Mouse (Mus musculus) forebrain, embryonic 14.5 days (tissue): ENCODE data around the gene Snapin. TPM values are rescaled to one million over a fixed set of nuclear protein-coding genes. Genes with fewer than 3 reads are reported as not detected.
A peak's percentile ranks its signal among the peaks of the same experiment; 100 is the strongest.

Experiments
- ATAC-seq: fragments of 200-750 bp; cut with Nextera tagmentation; 2 replicates; pipeline ENCODE4 v1.8.0; 2017; ENCODE audit warnings: mild to moderate bottlenecking, moderate library complexity
- DNase-seq: peaks from one replicate; pipeline ENCODE4 v3.0.0-alpha.2; 2015; ENCODE audit warnings: low spot score
- H3K27ac ChIP-seq: fragments of 300-500 bp; sonication (generic); 2 replicates; pipeline ENCODE4 v1.5.1; 2014; ENCODE audit warnings: low read depth, mild to moderate bottlenecking, control low read depth, low read length, moderate library complexity
- H3K27me3 ChIP-seq: fragments of 300-500 bp; sonication (generic); replicated peaks from 2 replicates; pipeline ENCODE4 v1.6.1; 2014; ENCODE audit warnings: low read length, control low read depth, mixed read lengths; ENCODE audit not compliant: control insufficient read depth, insufficient read depth
- H3K36me3 ChIP-seq: fragments of 300-500 bp; sonication (generic); 2 replicates; pipeline ENCODE4 v1.6.1; 2014; ENCODE audit warnings: low read length, control low read depth; ENCODE audit not compliant: control insufficient read depth, insufficient read depth
- H3K4me1 ChIP-seq: fragments of 300-500 bp; sonication (generic); 2 replicates; pipeline ENCODE4 v1.6.1; 2014; ENCODE audit warnings: antibody characterized with exemption, low read length, control low read depth; ENCODE audit not compliant: control insufficient read depth, insufficient read depth
- H3K4me2 ChIP-seq: fragments of 300-500 bp; sonication (generic); 2 replicates; pipeline ENCODE4 v1.6.1; 2014; ENCODE audit warnings: mild to moderate bottlenecking, control low read depth, low read length
- H3K4me3 ChIP-seq: fragments of 300-500 bp; sonication (generic); 2 replicates; pipeline ENCODE4 v1.5.1; 2014; ENCODE audit warnings: low read depth, low read length, control low read depth
- H3K9ac ChIP-seq: fragments of 300-500 bp; sonication (generic); 2 replicates; pipeline ENCODE4 v1.6.1; 2014; ENCODE audit warnings: mild to moderate bottlenecking, low read length, control low read depth, moderate library complexity
- H3K9me3 ChIP-seq: fragments of 300-500 bp; sonication (generic); replicated peaks from 2 replicates; pipeline ENCODE4 v1.6.1; 2016; ENCODE audit warnings: low read length, control low read depth, mixed read lengths; ENCODE audit not compliant: control insufficient read depth
- WGBS: fragments of 180-500 bp; shearing (Covaris S2); extraction: QIAGEN DNeasy Blood & Tissue Kit; methylation state at CpG from one replicate; pipeline ENCODE4 v1.1.7; 2014; 5-methylcytosine and 5-hydroxymethylcytosine counted together
- polyA plus RNA-seq: library from polyadenylated mRNA; unstranded; fragments of >200 nt; fragmentation: Nextera tagmentation; extraction: Ambion mirVana; gene quantifications from 2 replicates; pipeline ENCODE4 v1.2.1, GENCODE M21; 2014

Gene Snapin
- polyA plus RNA-seq, 1 experiment from 2014 or later = 77.3 TPM

DNA sequence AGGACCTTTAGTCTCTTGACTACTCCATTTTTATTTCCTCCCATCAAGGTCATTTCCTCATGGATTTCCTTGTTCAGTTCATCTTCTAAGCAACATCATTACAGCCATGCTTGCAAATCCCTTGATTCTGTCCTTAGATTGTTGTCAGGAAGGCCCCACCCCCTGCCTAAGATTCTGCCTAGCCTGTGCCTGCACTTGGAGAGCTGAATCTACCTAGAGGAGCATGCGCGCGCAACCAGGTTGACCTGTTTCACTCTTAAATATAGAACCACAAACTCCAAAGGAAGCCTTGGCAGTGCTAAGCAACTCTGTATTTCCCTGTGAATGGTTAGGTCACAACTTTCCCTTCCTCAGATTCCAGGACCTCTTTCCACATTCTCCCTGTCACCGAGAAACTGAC is 26.9 kb upstream of the Snapin start:
- no peak overlapping the region for H3K27ac ChIP-seq
- H3K9ac ChIP-seq = no peak overlapping the region
- H3K27me3 ChIP-seq = peaks cover 9% of the 10 kb centered on the region; the same call in 1 of the 2 replicates
- peaks cover 4% of the 10 kb centered on the region; the same call in 1 of the 2 replicates for H3K4me1 ChIP-seq
- H3K9me3 ChIP-seq = no peaks in the 10 kb centered on the region
- no peak for DNase-seq
- no peak overlapping the region for H3K4me3 ChIP-seq
- 85% methylated on average over 4 of the region's 4 CpGs for WGBS
- H3K4me2 ChIP-seq = no peak overlapping the region
- no peaks in the 10 kb centered on the region for H3K36me3 ChIP-seq
- no peak for ATAC-seq

DNA sequence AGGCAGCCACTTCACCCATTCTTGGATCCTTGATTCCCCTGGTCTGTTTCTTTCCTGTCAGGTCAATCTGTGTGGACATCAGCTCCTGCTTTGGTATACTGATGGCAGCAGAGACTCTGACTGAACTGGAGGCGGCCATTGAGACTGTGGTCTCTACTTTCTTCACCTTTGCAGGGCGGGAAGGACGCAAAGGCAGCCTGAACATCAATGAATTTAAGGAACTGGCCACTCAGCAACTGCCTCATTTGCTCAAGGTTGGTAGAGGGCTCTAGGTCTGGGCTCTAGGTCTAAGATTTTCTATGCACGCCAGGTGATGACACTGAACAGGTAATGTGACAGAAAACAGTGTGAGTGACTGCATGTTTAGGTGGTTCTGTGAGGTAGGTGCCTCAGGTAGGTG is 25.0 kb upstream of the Snapin start:
- Histone ChIP-seq H3K4me1 (peaks cover 4% of the 10 kb centered on the region; the same call in 1 of the 2 replicates), H3K9me3 (no peaks in the 10 kb centered on the region), H3K36me3 (no peaks in the 10 kb centered on the region), H3K9ac (no peak overlapping the region), H3K27ac (no peak overlapping the region), H3K27me3 (peaks cover 9% of the 10 kb centered on the region; the same call in 1 of the 2 replicates), H3K4me2 (no peak overlapping the region), H3K4me3 (no peak overlapping the region)
- DNase-seq = no peak
- ATAC-seq = no peak
- WGBS = 85% methylated on average over 4 of the region's 4 CpGs

DNA sequence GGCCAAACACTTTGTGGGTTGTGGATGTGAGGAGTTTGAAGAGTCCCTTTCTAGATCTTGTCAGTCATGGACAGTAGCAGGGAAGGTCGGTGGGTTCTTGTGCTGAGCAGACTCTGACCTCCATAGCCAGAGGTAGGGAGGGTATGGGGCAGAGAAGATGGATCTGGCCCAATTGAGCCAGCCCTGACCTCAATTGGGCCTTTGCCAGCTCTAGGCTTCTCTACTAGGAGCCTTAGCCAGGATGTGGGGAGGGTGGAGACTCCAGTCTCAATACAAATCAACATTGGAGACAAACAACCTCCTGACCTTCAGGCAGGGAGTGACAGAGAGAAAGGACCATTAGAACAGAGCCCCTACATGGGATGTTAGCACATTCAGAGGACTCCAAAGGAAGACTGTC is 24.4 kb upstream of the Snapin start:
- no peak for ATAC-seq
- Histone ChIP-seq H3K27ac (no peak overlapping the region), H3K4me2 (peak overlapping the region; percentile 60), H3K9me3 (no peaks in the 10 kb centered on the region), H3K36me3 (no peaks in the 10 kb centered on the region), H3K4me3 (peak overlapping the region; percentile 23), H3K4me1 (peaks cover 4% of the 10 kb centered on the region; the same call in 1 of the 2 replicates), H3K27me3 (peaks cover 9% of the 10 kb centered on the region; the same call in 1 of the 2 replicates), H3K9ac (no peak overlapping the region)
- DNase-seq = no peak
- 60% methylated on average over 1 of the region's 1 CpGs for WGBS

DNA sequence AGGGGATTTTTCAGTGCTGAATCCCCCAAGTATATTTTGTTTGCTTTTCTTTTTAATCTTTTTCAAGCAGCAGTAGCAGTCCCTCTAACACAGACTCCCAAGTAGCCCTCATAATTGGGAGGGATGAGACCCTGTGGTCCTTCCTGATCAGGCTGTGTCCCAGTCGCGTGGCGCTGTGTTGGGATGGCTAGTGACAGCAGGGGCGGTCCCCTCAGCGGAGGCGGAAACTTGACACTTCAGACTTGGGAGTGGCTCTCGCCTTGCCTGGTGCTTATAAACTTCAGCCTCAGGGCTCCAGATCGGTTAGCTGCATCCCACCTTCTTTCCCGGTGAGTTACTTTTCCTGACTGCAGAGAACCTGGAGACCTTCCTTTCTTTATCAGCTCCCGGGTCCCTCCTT is 23.9 kb upstream of the Snapin start:
- DNase-seq (peak; percentile 50), ATAC-seq (peak; percentile 47)
- no peak overlapping the region for H3K27ac ChIP-seq
- H3K4me1 ChIP-seq = peaks cover 4% of the 10 kb centered on the region; the same call in 1 of the 2 replicates
- no peaks in the 10 kb centered on the region for H3K9me3 ChIP-seq
- H3K27me3 ChIP-seq = peaks cover 9% of the 10 kb centered on the region; the same call in 1 of the 2 replicates
- no peaks in the 10 kb centered on the region for H3K36me3 ChIP-seq
- 2% methylated on average over 10 of the region's 10 CpGs for WGBS
- H3K9ac ChIP-seq = peak overlapping the region; percentile 49
- peak overlapping the region; percentile 23 for H3K4me3 ChIP-seq
- peak overlapping the region; percentile 60 for H3K4me2 ChIP-seq

DNA sequence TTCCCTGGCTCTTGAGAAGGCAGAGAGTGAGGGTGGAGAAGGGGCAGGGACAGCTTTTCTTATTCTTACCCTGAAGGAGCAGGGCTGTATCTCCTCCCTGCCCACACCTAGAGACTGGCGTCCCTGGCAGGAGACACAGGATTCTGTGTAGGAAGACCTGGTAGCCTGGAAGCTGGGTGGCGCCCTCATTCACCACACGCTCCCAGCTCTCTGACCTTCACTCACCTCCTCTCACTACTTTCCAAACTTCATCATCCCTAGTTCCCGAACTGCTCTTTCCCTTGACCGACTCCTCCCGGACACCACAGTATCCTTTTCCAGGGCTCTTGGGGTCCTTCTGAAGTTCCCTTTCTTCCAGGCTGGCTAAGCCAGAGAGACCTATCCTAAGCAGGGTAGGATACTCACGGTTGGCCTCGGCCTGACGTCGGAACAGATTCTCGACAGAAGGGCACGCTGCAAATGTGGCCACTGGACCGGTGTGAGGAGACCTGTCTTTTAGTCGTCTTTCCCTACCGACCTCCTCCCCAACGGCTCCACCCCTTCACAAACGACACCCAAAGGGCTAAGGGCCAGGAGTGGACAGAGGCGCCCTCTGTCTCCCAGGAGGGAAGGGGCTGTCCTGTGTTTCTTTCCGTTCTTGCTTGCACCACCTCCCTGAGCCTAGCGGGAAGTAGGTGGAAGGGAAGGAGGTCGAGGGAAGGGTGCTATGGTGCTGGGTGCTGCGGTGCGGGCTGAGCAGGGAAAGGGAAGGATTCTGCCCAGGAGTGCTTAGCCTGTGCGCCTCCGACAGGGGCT is 23.2 kb upstream of the Snapin start, which contains the start of the genes S100a1 and S100a13:
Gene S100a1 (minus strand): TSS at position 597 of the 795 bp plus-strand sequence.
Gene S100a13 (plus strand): TSS at position 640 of the 795 bp plus-strand sequence.
- Histone ChIP-seq H3K4me2 (peak within 1 kb of the TSS; percentile 60), H3K27ac (no peak within 1 kb of the TSS), H3K9ac (peak within 1 kb of the TSS; percentile 49), H3K4me1 (peaks cover 4% of the 10 kb centered on the region; the same call in 1 of the 2 replicates), H3K4me3 (peak within 1 kb of the TSS; percentile 23), H3K27me3 (peaks cover 9% of the 10 kb centered on the region; the same call in 1 of the 2 replicates), H3K36me3 (no peaks in the 10 kb centered on the region), H3K9me3 (no peaks in the 10 kb centered on the region)
- peak; percentile 21; the same call in 1 of the 2 replicates for ATAC-seq
- WGBS = 7% methylated on average over 25 of the region's 25 CpGs
- peak; percentile 33 for DNase-seq

DNA sequence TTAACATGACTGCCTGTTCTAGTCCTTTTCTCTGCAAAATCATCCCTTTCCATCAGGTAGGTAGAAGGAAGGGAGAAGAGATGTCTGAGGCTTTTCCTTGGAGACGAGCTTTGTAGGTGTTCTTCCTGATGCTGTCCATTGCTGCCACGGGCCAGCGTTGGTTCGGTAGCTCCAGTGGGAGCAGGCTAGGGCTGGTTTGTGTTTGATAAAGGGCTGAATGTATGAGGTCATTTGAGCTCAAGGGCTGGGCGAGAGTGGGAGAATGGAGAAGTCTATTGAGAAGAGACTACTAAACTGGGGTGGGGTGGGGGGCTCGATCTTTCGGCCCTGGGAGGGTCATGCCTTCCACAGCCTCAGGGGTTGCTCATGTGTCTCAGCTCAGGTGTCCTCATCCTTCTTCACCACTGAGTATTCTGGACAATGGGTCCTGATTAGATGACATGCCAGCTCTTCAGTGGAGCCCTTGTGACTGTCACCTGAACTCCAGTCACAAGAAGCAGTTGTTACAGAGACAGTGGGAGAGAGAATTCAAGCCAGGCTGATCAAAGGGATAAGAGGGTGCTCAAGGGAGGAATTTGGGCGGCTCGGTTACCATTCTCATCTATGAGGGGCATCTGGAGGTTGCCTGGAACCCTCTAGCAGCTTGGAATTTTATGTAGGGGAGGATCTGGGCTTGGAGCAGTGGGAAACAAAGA is 22.3 kb upstream of the Snapin start:
- no peak for DNase-seq
- peaks cover 9% of the 10 kb centered on the region; the same call in 1 of the 2 replicates for H3K27me3 ChIP-seq
- no peaks in the 10 kb centered on the region for H3K9me3 ChIP-seq
- H3K27ac ChIP-seq = no peak overlapping the region
- peaks cover 6% of the 10 kb centered on the region for H3K4me1 ChIP-seq
- no peak overlapping the region for H3K4me2 ChIP-seq
- no peak overlapping the region for H3K9ac ChIP-seq
- no peaks in the 10 kb centered on the region for H3K36me3 ChIP-seq
- 79% methylated on average over 9 of the region's 9 CpGs for WGBS
- ATAC-seq = no peak
- no peak overlapping the region for H3K4me3 ChIP-seq

DNA sequence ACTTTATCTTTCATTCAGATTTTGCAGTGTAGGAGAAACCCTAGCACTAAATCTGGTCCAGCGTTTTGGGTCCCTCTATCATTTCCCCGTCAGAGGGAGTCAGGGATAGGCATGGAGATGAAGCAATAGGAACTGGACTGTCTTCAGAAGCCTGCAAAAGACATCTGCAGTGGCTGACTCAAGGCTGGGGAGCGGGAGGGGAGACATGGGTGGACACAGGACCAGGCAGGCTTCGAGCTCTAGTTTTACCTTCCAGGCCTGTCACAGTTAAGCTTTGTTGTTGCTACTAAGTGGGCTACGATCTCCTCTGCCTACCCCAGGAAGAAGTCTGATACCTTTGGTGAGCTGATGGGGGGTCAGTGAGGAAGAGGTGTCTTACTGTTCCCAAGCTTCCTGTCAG is 21.4 kb upstream of the Snapin start:
- ATAC-seq = no peak
- no peaks in the 10 kb centered on the region for H3K9me3 ChIP-seq
- H3K4me2 ChIP-seq = no peak overlapping the region
- DNase-seq = no peak
- no peak overlapping the region for H3K4me3 ChIP-seq
- H3K27ac ChIP-seq = no peak overlapping the region
- 91% methylated on average over 5 of the region's 5 CpGs for WGBS
- H3K4me1 ChIP-seq = peaks cover 14% of the 10 kb centered on the region
- peaks cover 9% of the 10 kb centered on the region; the same call in 1 of the 2 replicates for H3K27me3 ChIP-seq
- H3K9ac ChIP-seq = no peak overlapping the region
- peaks cover 5% of the 10 kb centered on the region for H3K36me3 ChIP-seq

DNA sequence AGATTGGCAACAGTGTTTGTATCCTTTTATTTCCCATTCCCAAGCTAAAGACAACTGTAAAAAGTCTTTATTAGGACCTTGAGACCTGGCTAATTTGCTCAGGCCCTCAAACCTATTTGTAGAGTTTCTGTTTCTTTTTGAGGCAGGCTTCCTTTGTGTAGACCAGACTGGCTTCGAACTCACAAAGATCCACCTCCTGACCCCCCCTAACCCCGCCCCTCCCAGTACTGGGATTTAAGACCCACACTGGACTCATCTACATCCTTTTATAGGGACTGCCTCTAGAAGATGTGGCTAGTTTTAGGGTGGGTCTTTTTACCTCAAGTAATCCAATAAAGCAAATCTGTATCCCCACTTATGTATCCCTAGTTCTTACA is 18.9 kb upstream of the Snapin start:
- H3K27ac ChIP-seq = peak overlapping the region; percentile 48; the same call in 1 of the 2 replicates
- peaks cover 9% of the 10 kb centered on the region; the same call in 1 of the 2 replicates for H3K27me3 ChIP-seq
- H3K36me3 ChIP-seq = peaks cover 30% of the 10 kb centered on the region
- peak overlapping the region; percentile 93 for H3K4me3 ChIP-seq
- peaks cover 11% of the 10 kb centered on the region for H3K4me1 ChIP-seq
- WGBS = 12% methylated on average over 2 of the region's 2 CpGs
- peak; percentile 32 for ATAC-seq
- no peaks in the 10 kb centered on the region for H3K9me3 ChIP-seq
- H3K4me2 ChIP-seq = peak overlapping the region; percentile 41
- H3K9ac ChIP-seq = peak overlapping the region; percentile 32; the same call in 1 of the 2 replicates
- DNase-seq = no peak
